Mouse (Mus musculus) lung, postnatal 25 days (tissue): ENCODE results near the gene Mcmbp.
"Not testable (repeated sequence)": the region's sequence is repeated elsewhere in the genome, so short reads cannot be mapped to it uniquely, and the experiment has no call there.

Experiments used
- DNase-seq: peaks from one replicate; pipeline ENCODE4 v3.0.0; 2022; ENCODE audit warnings: low spot score

The Mcmbp gene

DNA sequence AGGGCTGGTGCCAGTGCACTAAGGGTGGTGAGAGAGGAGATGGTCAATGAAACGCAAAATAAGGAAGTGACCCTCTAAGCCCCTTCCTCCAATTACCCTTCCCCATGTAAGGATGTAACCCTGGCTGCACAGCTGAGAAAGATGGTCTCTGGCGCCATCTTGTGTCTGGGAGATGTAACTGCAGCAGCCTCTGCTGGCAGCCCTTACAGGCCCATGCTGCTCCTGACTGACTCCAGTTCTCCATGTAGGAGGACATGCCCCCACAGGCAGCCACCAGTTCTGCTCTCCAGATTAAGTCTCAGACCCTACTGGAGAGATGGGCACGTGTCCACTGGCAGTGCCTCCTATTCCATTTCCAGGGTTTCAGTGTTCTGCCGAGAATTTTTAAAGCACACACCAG, 34.6 kb downstream of the Mcmbp start:
- peak; percentile 63 for DNase-seq

- not testable (repeated sequence) for DNase-seq
Observed at GRCm38 (mm10) chr7:128699959-128700358, 40.3 kb downstream of the Mcmbp start.

DNA sequence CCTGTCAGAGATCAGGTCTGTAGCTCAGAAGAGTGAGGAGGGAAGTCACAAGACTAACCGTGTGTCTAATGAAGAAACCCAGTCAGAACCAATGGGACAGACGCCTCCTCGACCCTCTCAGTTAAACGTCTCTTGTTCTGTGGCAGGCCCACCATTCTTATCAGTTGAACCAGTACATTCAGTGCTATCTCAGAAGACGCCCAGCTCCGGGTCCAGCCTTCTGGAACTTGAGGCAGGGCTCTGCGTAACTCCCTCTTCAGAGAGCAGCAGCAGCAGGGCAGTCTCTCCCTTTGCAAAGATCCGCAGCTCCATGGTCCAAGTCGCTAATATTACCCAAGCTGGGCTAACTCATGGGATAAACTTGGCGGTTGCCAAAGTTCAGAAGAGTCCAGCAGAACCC, 45.4 kb downstream of the Mcmbp start:
- no peak for DNase-seq

DNA sequence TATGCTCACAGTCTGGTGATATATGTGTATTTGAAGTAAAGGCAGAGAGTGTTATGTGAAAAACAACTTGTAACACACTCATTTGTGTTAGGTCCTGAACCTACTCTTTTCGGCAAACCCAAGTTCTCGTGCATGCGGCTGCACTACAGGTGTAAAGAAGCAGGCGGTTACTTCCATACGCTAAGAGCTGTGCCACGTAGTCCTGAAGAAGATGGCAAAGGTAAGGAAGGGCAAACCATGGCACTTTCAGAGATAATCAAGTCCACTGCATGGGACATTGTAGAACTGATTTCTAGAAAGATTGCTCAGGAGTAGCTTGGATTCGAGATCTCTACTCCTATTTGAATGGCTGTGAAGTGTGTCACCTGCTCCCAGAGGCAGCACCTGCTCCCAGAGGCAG, 48.1 kb downstream of the Mcmbp start:
- DNase-seq = no peak

GRCm38 (mm10) chr7:128690796-128691195, 49.5 kb downstream of the Mcmbp start:
- DNase-seq = no peak

DNA sequence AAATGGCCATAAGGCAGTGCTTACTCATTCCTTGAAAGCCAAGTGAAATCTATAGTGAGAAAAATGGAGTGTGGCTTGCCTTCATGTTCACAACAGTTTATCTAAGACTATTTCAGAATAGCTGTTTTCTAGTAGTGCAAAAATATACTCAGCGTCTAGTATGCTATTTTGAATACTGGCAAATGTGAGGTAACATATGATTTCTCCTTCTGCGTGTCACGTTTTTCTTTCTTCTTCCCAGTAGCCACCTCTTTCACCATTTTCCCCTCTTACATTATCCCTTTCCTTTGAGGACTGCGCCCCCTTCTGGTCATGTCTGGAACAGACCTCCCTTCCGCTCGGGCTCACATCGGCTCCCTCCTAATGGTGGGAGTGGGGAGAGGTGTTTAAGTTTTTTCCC, 50.2 kb downstream of the Mcmbp start:
- peak; percentile 82 for DNase-seq

GRCm38 (mm10) chr7:128689347-128689746, 50.9 kb downstream of the Mcmbp start:
- no peak for DNase-seq

- DNase-seq = peak; percentile 56
Observed at GRCm38 (mm10) chr7:128687821-128688564, 52.3 kb downstream of the Mcmbp start.

- DNase-seq = no peak
Observed at GRCm38 (mm10) chr7:128678546-128678945, 61.7 kb downstream of the Mcmbp start.

DNA sequence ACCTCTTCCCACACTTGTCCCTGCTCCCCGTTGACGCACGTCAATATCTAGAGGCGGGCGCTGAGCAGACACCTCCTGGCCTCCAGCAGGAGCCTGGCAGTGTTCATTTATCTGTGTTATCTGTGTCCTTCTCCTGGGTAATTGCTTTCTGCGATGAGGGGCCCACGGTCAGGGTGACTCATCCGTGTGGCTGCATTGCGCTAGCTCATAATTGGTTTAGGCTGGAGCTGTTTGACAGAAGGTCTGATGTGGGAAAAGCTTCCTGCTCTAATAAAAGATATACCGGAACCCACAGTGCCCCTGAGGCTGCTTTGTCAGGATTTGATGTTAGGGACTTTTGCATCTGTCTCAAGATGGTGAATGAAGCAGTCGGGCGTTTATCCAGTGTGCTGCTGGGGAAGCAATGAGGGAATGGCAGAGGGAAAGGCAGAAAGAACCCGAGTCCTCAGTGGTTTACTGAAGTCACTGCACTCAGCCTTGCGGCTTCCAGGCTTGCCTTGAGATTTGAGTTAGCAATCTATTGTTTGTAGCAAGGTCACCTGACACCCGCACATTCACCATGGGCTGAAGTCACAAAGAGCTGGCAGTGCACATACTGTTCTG, 67.8 kb downstream of the Mcmbp start:
- DNase-seq = no peak

DNA sequence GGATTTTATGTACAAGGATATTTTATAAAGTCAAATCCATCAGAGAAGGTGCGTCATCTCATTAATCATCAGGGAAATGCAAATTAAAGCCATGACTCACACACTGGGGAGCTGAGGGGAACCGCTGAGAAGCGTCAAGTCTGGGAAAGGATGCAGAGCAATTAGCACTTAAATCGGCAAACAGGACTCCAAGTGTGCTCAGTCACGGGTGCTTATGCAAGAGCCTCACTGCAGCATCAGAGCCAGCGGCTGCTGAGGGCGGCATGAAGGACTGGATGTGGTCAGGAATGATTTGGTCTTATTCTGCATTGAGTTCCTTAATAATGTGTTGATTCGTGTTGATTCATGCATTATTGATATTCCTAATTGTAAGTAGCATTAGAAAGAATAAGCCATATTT, 68.3 kb downstream of the Mcmbp start:
- no peak for DNase-seq

GRCm38 (mm10) chr7:128668831-128669230, 71.5 kb downstream of the Mcmbp start:
- no peak for DNase-seq

- DNase-seq = no peak
Observed at GRCm38 (mm10) chr7:128667788-128668187, 72.5 kb downstream of the Mcmbp start.

GRCm38 (mm10) chr7:128664861-128665377, 75.4 kb downstream of the Mcmbp start:
- no peak for DNase-seq

DNA sequence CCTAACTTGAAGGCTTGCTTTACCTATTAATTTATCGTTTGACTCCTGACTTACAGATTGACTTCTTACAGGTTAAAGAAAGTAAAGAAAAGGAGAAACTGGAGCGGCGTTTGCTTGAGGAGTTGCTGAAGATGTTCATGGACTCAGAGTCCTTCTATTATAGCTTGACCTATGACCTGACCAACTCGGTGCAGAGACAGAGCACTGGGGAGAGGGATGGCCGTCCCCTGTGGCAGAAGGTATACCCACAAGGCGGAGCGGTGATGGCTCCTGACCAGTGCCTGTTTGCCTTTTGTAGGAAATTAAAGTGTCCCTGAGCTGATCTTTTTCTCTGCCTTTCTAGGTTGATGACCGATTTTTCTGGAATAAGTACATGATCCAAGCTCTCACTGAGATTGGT, 76.4 kb downstream of the Mcmbp start:
- DNase-seq = no peak

GRCm38 (mm10) chr7:128656970-128657369, 83.3 kb downstream of the Mcmbp start:
- DNase-seq = no peak
